Mouse (Mus musculus): Measurements from ENCODE around the gene Arl15. TPM values are rescaled to one million over a fixed set of nuclear protein-coding genes. Genes with fewer than 3 reads are reported as not detected.

The Arl15 gene
- polyA plus RNA-seq, 1 experiment from 2014 or later = 12.9 TPM

GRCm38 (mm10) chr13:113889140-113890055 lies 95.1 kb downstream of the Arl15 start:
- DNase-seq (ENCODE audit: low spot score) = peak; percentile 28
- Histone ChIP-seq H3K4me1 (peaks cover 31% of the 10 kb centered on the region), H3K9me3 (replicated peaks) (no peaks in the 10 kb centered on the region), H3K36me3 (no peaks in the 10 kb centered on the region), H3K4me3 (no peak overlapping the region), H3K27ac (no peak overlapping the region), H3K27me3 (ENCODE audit: low read depth, poor library complexity, severe bottlenecking) (no peaks in the 10 kb centered on the region)
- 71% methylated on average over 24 of the region's 24 CpGs for WGBS

GRCm38 (mm10) chr13:113896684-113897083 lies 102.4 kb downstream of the Arl15 start:
- no peak overlapping the region for H3K27ac ChIP-seq

GRCm38 (mm10) chr13:113897498-113897897 lies 103.2 kb downstream of the Arl15 start:
- Histone ChIP-seq H3K4me1 (peaks cover 9% of the 10 kb centered on the region), H3K36me3 (no peaks in the 10 kb centered on the region), H3K27me3 (ENCODE audit: low read depth, poor library complexity, severe bottlenecking) (no peaks in the 10 kb centered on the region), H3K27ac (no peak overlapping the region), H3K9me3 (replicated peaks) (no peaks in the 10 kb centered on the region), H3K4me3 (no peak overlapping the region)
- no peak for DNase-seq (ENCODE audit: low spot score)
- WGBS = 87% methylated on average over 3 of the region's 3 CpGs

More at GRCm38 (mm10) chr13:113896684-113897083, 102.4 kb downstream of the Arl15 start:
- Histone ChIP-seq H3K4me1 (peaks cover 9% of the 10 kb centered on the region), H3K36me3 (no peaks in the 10 kb centered on the region), H3K4me3 (no peak overlapping the region), H3K27me3 (ENCODE audit: low read depth, poor library complexity, severe bottlenecking) (no peaks in the 10 kb centered on the region), H3K9me3 (replicated peaks) (no peaks in the 10 kb centered on the region)
- DNase-seq (ENCODE audit: low spot score) = no peak
- 79% methylated on average over 10 of the region's 10 CpGs for WGBS

- Histone ChIP-seq H3K4me1 (peaks cover 9% of the 10 kb centered on the region), H3K36me3 (no peaks in the 10 kb centered on the region), H3K4me3 (no peak overlapping the region), H3K27ac (no peak overlapping the region), H3K27me3 (ENCODE audit: low read depth, poor library complexity, severe bottlenecking) (no peaks in the 10 kb centered on the region), H3K9me3 (replicated peaks) (no peaks in the 10 kb centered on the region)
- WGBS = 93% methylated on average over 9 of the region's 9 CpGs
- DNase-seq (ENCODE audit: low spot score) = peak; percentile 17
Measured at GRCm38 (mm10) chr13:113897951-113898350, 103.6 kb downstream of the Arl15 start.

GRCm38 (mm10) chr13:113901001-113901545 lies 106.8 kb downstream of the Arl15 start:
- Histone ChIP-seq H3K27me3 (ENCODE audit: low read depth, poor library complexity, severe bottlenecking) (no peaks in the 10 kb centered on the region), H3K36me3 (no peaks in the 10 kb centered on the region), H3K4me1 (peaks cover 9% of the 10 kb centered on the region), H3K9me3 (replicated peaks) (no peaks in the 10 kb centered on the region), H3K4me3 (no peak overlapping the region), H3K27ac (no peak overlapping the region)
- DNase-seq (ENCODE audit: low spot score) = no peak
- WGBS = 91% methylated on average over 11 of the region's 11 CpGs

GRCm38 (mm10) chr13:113903255-113903654 lies 109.0 kb downstream of the Arl15 start:
- no peak overlapping the region for H3K27ac ChIP-seq
- 85% methylated on average over 6 of the region's 6 CpGs for WGBS

GRCm38 (mm10) chr13:113911986-113912519 lies 117.7 kb downstream of the Arl15 start:
- Histone ChIP-seq H3K27me3 (ENCODE audit: low read depth, poor library complexity, severe bottlenecking) (no peaks in the 10 kb centered on the region), H3K36me3 (no peaks in the 10 kb centered on the region), H3K9me3 (replicated peaks) (no peaks in the 10 kb centered on the region), H3K4me1 (no peaks in the 10 kb centered on the region; the same call in 1 of the 2 replicates), H3K4me3 (no peak overlapping the region), H3K27ac (no peak overlapping the region)
- DNase-seq (ENCODE audit: low spot score) = no peak
- WGBS = 64% methylated on average over 11 of the region's 11 CpGs

More at GRCm38 (mm10) chr13:113903255-113903654, 109.0 kb downstream of the Arl15 start:
- Histone ChIP-seq H3K9me3 (replicated peaks) (no peaks in the 10 kb centered on the region), H3K36me3 (no peaks in the 10 kb centered on the region), H3K4me3 (no peak overlapping the region), H3K27me3 (ENCODE audit: low read depth, poor library complexity, severe bottlenecking) (no peaks in the 10 kb centered on the region), H3K4me1 (no peaks in the 10 kb centered on the region; the same call in 1 of the 2 replicates)
- DNase-seq (ENCODE audit: low spot score) = no peak

- no peak for DNase-seq (ENCODE audit: low spot score)
- no peaks in the 10 kb centered on the region for H3K27me3 ChIP-seq (ENCODE audit: low read depth, poor library complexity, severe bottlenecking)
Measured at GRCm38 (mm10) chr13:113914551-113914971, 120.3 kb downstream of the Arl15 start.

GRCm38 (mm10) chr13:113915700-113916099 lies 121.4 kb downstream of the Arl15 start:
- Histone ChIP-seq H3K27ac (no peak overlapping the region), H3K4me3 (no peak overlapping the region), H3K9me3 (replicated peaks) (no peaks in the 10 kb centered on the region), H3K27me3 (ENCODE audit: low read depth, poor library complexity, severe bottlenecking) (no peaks in the 10 kb centered on the region), H3K36me3 (no peaks in the 10 kb centered on the region), H3K4me1 (peaks cover 5% of the 10 kb centered on the region; the same call in 1 of the 2 replicates)
- WGBS = 95% methylated on average over 14 of the region's 14 CpGs
- no peak for DNase-seq (ENCODE audit: low spot score)

More at GRCm38 (mm10) chr13:113914551-113914971, 120.3 kb downstream of the Arl15 start:
- Histone ChIP-seq H3K9me3 (replicated peaks) (no peaks in the 10 kb centered on the region), H3K4me1 (no peaks in the 10 kb centered on the region; the same call in 1 of the 2 replicates), H3K27ac (no peak overlapping the region; the same call in 1 of the 2 replicates), H3K4me3 (no peak overlapping the region), H3K36me3 (no peaks in the 10 kb centered on the region)
- WGBS = 61% methylated on average over 9 of the region's 9 CpGs

- Histone ChIP-seq H3K9me3 (replicated peaks) (no peaks in the 10 kb centered on the region), H3K27ac (no peak overlapping the region), H3K4me1 (peaks cover 8% of the 10 kb centered on the region), H3K36me3 (no peaks in the 10 kb centered on the region), H3K27me3 (ENCODE audit: low read depth, poor library complexity, severe bottlenecking) (no peaks in the 10 kb centered on the region), H3K4me3 (no peak overlapping the region)
- WGBS = 94% methylated on average over 5 of the region's 5 CpGs
- DNase-seq (ENCODE audit: low spot score) = no peak
Measured at GRCm38 (mm10) chr13:113916761-113917160, 122.5 kb downstream of the Arl15 start.

GRCm38 (mm10) chr13:113917376-113917775 lies 123.1 kb downstream of the Arl15 start:
- whole genome bisulfite sequencing = 94% methylated on average over 6 of the region's 6 CpGs
- no peak overlapping the region for H3K4me3 ChIP-seq
- H3K27ac ChIP-seq = no peak overlapping the region
- H3K36me3 ChIP-seq = 0 out of 2 replicates have a peak, but pooled peaks cover 3% of the 10 kb centered on the region
- H3K27me3 ChIP-seq (ENCODE audit: low read depth, poor library complexity, severe bottlenecking) = no peaks in the 10 kb centered on the region
- no peak for DNase-seq (ENCODE audit: low spot score)
- no peaks in the 10 kb centered on the region for H3K9me3 ChIP-seq (replicated peaks)
- peaks cover 8% of the 10 kb centered on the region for H3K4me1 ChIP-seq

GRCm38 (mm10) chr13:113917868-113918411 lies 123.6 kb downstream of the Arl15 start:
- H3K9me3 ChIP-seq (replicated peaks) = no peaks in the 10 kb centered on the region
- no peak overlapping the region for H3K4me3 ChIP-seq
- H3K27ac ChIP-seq = no peak overlapping the region
- DNase-seq (ENCODE audit: low spot score) = no peak
- H3K27me3 ChIP-seq (ENCODE audit: low read depth, poor library complexity, severe bottlenecking) = no peaks in the 10 kb centered on the region
- H3K4me1 ChIP-seq = peaks cover 8% of the 10 kb centered on the region
- H3K36me3 ChIP-seq = 0 out of 2 replicates have a peak, but pooled peaks cover 3% of the 10 kb centered on the region
- 85% methylated on average over 15 of the region's 15 CpGs for WGBS
